9 mouse cellular contexts compared by ENCODE assay signal in genomic region chr12:102733381-102733780, GRCm38 (mm10). TPM values are rescaled to one million over a fixed set of nuclear protein-coding genes. Genes with fewer than 3 reads are reported as not detected.
DNase-seq lines count a peak whose midpoint lies in the region; ATAC-seq and TF ChIP-seq lines count a peak whose summit lies in the region.
"Had no signal": no experiment of that assay in that cellular context is flagged by ENCODE, and none has a peak within 500 bp of the region (broad histone marks: within the 10 kb centered on the region; RNA-seq: fewer than 3 reads in every experiment).

No protein-coding gene starts in this region.

- no peak overlapping the region for H3K9ac ChIP-seq in midbrain, embryonic 11.5 days (ENCODE audit: low read length)
- no peak overlapping the region for H3K9ac ChIP-seq in midbrain, embryonic 15.5 days
- no peak overlapping the region for H3K9ac ChIP-seq in stomach, postnatal 0 days (ENCODE audit: low read length)
- H3K9ac ChIP-seq: midbrain, embryonic 12.5 days had no signal

- WGBS in midbrain, embryonic 11.5 days = 18% methylated on average over 4 of the region's 5 CpGs
- 12% methylated on average over 5 of the region's 5 CpGs for WGBS in midbrain, embryonic 15.5 days
- 6% methylated on average over 4 of the region's 5 CpGs for WGBS in stomach, postnatal 0 days

- TF ChIP-seq CTCF in stomach, postnatal 0 days (IDR thresholded peaks at IDR 0.05; ENCODE audit: low read depth) = peak; percentile 80

- no peaks in the 10 kb centered on the region for H3K36me3 ChIP-seq in midbrain, embryonic 11.5 days (ENCODE audit: control insufficient read depth, insufficient read depth, low read length)
- no peaks in the 10 kb centered on the region for H3K36me3 ChIP-seq in midbrain, embryonic 15.5 days (replicated peaks)
- H3K36me3 ChIP-seq in stomach, postnatal 0 days (ENCODE audit: control insufficient read depth, insufficient read depth, low read length) = no peaks in the 10 kb centered on the region
- H3K36me3 ChIP-seq: midbrain, embryonic 12.5 days had no signal

- no peak overlapping the region for H3K4me3 ChIP-seq in midbrain, embryonic 11.5 days (ENCODE audit: low read depth, low read length)
- no peak overlapping the region for H3K4me3 ChIP-seq in midbrain, embryonic 15.5 days
- no peak overlapping the region for H3K4me3 ChIP-seq in stomach, postnatal 0 days (ENCODE audit: low read depth, low read length)
- H3K4me3 ChIP-seq: midbrain, embryonic 12.5 days had no signal

- no peak overlapping the region for H3K27ac ChIP-seq in midbrain, embryonic 11.5 days (ENCODE audit: low read depth, low read length)
- no peak overlapping the region for H3K27ac ChIP-seq in midbrain, embryonic 15.5 days
- H3K27ac ChIP-seq in stomach, postnatal 0 days (replicated peaks) = no peak overlapping the region
- H3K27ac ChIP-seq: midbrain, embryonic 12.5 days had no signal

- H3K4me2 ChIP-seq in midbrain, embryonic 11.5 days = no peak overlapping the region
- H3K4me2 ChIP-seq in midbrain, embryonic 15.5 days = no peak overlapping the region
- H3K4me2 ChIP-seq in stomach, postnatal 0 days (replicated peaks; ENCODE audit: low read depth) = no peak overlapping the region
- H3K4me2 ChIP-seq: midbrain, embryonic 12.5 days had no signal

- peak; percentile 73 to 81 for DNase-seq in adrenal gland, adult (ENCODE audit: inconsistent age in 2 of 2, low spot score in 1 of 2)
- no peak for DNase-seq in adrenal gland, adult 8-10 months
- DNase-seq in midbrain, embryonic 11.5 days (ENCODE audit: low spot score, missing footprints) = peak; percentile 97
- peak; percentile 66 to 77 for DNase-seq in lung, postnatal 4 days
- peak; percentile 79 for DNase-seq in stomach, postnatal 0 days (ENCODE audit: low spot score)

- H3K27me3 ChIP-seq in midbrain, embryonic 11.5 days (ENCODE audit: control insufficient read depth, insufficient read depth, low read length) = no peaks in the 10 kb centered on the region
- no peaks in the 10 kb centered on the region for H3K27me3 ChIP-seq in midbrain, embryonic 15.5 days (replicated peaks)
- no peaks in the 10 kb centered on the region for H3K27me3 ChIP-seq in stomach, postnatal 0 days (ENCODE audit: control insufficient read depth, insufficient read depth, low read length)
- H3K27me3 ChIP-seq: midbrain, embryonic 12.5 days had no signal

- no peak for ATAC-seq in midbrain, embryonic 11.5 days (ENCODE audit: low FRiP score)
- no peak for ATAC-seq in midbrain, embryonic 15.5 days (replicated peaks)
- ATAC-seq in common myeloid progenitor, adult 5-6 weeks (replicated peaks; ENCODE audit: low read depth, poor library complexity, severe bottlenecking) = peak; percentile 66
- ATAC-seq in hematopoietic stem cell, adult 5-6 weeks (replicated peaks in 1 of 2; ENCODE audit: insufficient read depth in 1 of 2, low FRiP score in 2 of 2, low TSS enrichment in 1 of 2, low read depth in 1 of 2, poor library complexity in 2 of 2, severe bottlenecking in 2 of 2) = peak; percentile 69 to 81
- no peak for ATAC-seq in stomach, postnatal 0 days (ENCODE audit: low FRiP score, low TSS enrichment)

- TF ChIP-seq EP300 in stomach, postnatal 0 days (optimal IDR thresholded peaks at IDR 0.05) = no peak

- no peaks in the 10 kb centered on the region for H3K9me3 ChIP-seq in midbrain, embryonic 11.5 days (ENCODE audit: control insufficient read depth, low read length)
- H3K9me3 ChIP-seq in midbrain, embryonic 15.5 days = no peaks in the 10 kb centered on the region
- no peaks in the 10 kb centered on the region for H3K9me3 ChIP-seq in stomach, postnatal 0 days (ENCODE audit: control insufficient read depth, low read length)
- H3K9me3 ChIP-seq: midbrain, embryonic 12.5 days had no signal

- H3K4me1 ChIP-seq in midbrain, embryonic 11.5 days (ENCODE audit: control insufficient read depth, insufficient read depth, low read length) = peaks cover 15% of the 10 kb centered on the region; the same call in 1 of the 2 replicates
- H3K4me1 ChIP-seq in midbrain, embryonic 15.5 days = peaks cover 20% of the 10 kb centered on the region
- peaks cover 2% of the 10 kb centered on the region; the same call in 1 of the 2 replicates for H3K4me1 ChIP-seq in stomach, postnatal 0 days (replicated peaks; ENCODE audit: control insufficient read depth, insufficient read depth)

RNA-seq across cellular contexts. Expression of gene Moap1, which starts 10.1 kb away (rescaled TPM):
- total RNA-seq in adrenal gland, adult 8-10 months (2022) = 10 to 100 TPM in 3 of 4 experiments, 1 to 10 TPM in 1; 8.2 to 13.6 (median 11.5) TPM
- polyA plus RNA-seq in midbrain, embryonic 11.5 days (2014; fragmentation: Nextera tagmentation; extraction: Ambion mirVana) = 40.8 and 41.4 TPM in 2 replicates
- polyA plus RNA-seq in midbrain, embryonic 15.5 days (2015; fragmentation: Nextera tagmentation; extraction: Ambion mirVana) = 73.2 and 73.3 TPM in 2 replicates
- 5.5 and 11.6 TPM in 2 replicates for total RNA-seq in common myeloid progenitor, adult 5-6 weeks (2017)
- 10.8 and 17.4 TPM in 2 replicates for total RNA-seq in hematopoietic stem cell, adult 5-6 weeks (2017)
- polyA plus RNA-seq in stomach, postnatal 0 days (2015; fragmentation: Nextera tagmentation; extraction: Ambion mirVana) = 8.1 and 9.5 TPM in 2 replicates

RNA-seq across cellular contexts. Expression of gene Tmem251, which starts 10.2 kb away (rescaled TPM):
- total RNA-seq in adrenal gland, adult 8-10 months (2022) = 1 to 10 TPM; 7.2 to 8.8 (median 7.7) TPM
- polyA plus RNA-seq in midbrain, embryonic 11.5 days (2014; fragmentation: Nextera tagmentation; extraction: Ambion mirVana) = 12.2 and 12.3 TPM in 2 replicates
- 11.9 and 13.2 TPM in 2 replicates for polyA plus RNA-seq in midbrain, embryonic 15.5 days (2015; fragmentation: Nextera tagmentation; extraction: Ambion mirVana)
- 11.3 and 11.9 TPM in 2 replicates for total RNA-seq in common myeloid progenitor, adult 5-6 weeks (2017)
- total RNA-seq in hematopoietic stem cell, adult 5-6 weeks (2017) = 8.4 and 10.9 TPM in 2 replicates
- polyA plus RNA-seq in stomach, postnatal 0 days (2015; fragmentation: Nextera tagmentation; extraction: Ambion mirVana) = 10.5 and 10.9 TPM in 2 replicates

RNA-seq across cellular contexts. Expression of gene Gm28051, which starts 24.2 kb away (rescaled TPM):
- not detected for total RNA-seq in adrenal gland, adult 8-10 months (2022)
- not detected in 2 replicates for polyA plus RNA-seq in midbrain, embryonic 11.5 days (2014; fragmentation: Nextera tagmentation; extraction: Ambion mirVana)
- not detected in 2 replicates for polyA plus RNA-seq in midbrain, embryonic 15.5 days (2015; fragmentation: Nextera tagmentation; extraction: Ambion mirVana)
- total RNA-seq in common myeloid progenitor, adult 5-6 weeks (2017) = not detected in 2 replicates
- total RNA-seq in hematopoietic stem cell, adult 5-6 weeks (2017) = not detected in 2 replicates
- not detected in 2 replicates for polyA plus RNA-seq in stomach, postnatal 0 days (2015; fragmentation: Nextera tagmentation; extraction: Ambion mirVana)
- polyA plus RNA-seq: midbrain, embryonic 12.5 days had no signal

RNA-seq across cellular contexts. Expression of gene Gon7, which starts 24.2 kb away (rescaled TPM):
- 10 to 100 TPM; 12.1 to 16.5 (median 14.6) TPM for total RNA-seq in adrenal gland, adult 8-10 months (2022)
- polyA plus RNA-seq in midbrain, embryonic 11.5 days (2014; fragmentation: Nextera tagmentation; extraction: Ambion mirVana) = 47.7 and 52.6 TPM in 2 replicates
- 46.7 and 51.0 TPM in 2 replicates for polyA plus RNA-seq in midbrain, embryonic 15.5 days (2015; fragmentation: Nextera tagmentation; extraction: Ambion mirVana)
- total RNA-seq in common myeloid progenitor, adult 5-6 weeks (2017) = 16.2 and 26.6 TPM in 2 replicates
- 16.5 and 26.2 TPM in 2 replicates for total RNA-seq in hematopoietic stem cell, adult 5-6 weeks (2017)
- polyA plus RNA-seq in stomach, postnatal 0 days (2015; fragmentation: Nextera tagmentation; extraction: Ambion mirVana) = 13.6 and 14.7 TPM in 2 replicates

RNA-seq across cellular contexts. Expression of gene Ubr7, which starts 24.4 kb away (rescaled TPM):
- total RNA-seq in adrenal gland, adult 8-10 months (2022) = 10 to 100 TPM; 30.2 to 41.2 (median 36.3) TPM
- 70.8 and 75.0 TPM in 2 replicates for polyA plus RNA-seq in midbrain, embryonic 11.5 days (2014; fragmentation: Nextera tagmentation; extraction: Ambion mirVana)
- polyA plus RNA-seq in midbrain, embryonic 15.5 days (2015; fragmentation: Nextera tagmentation; extraction: Ambion mirVana) = 35.1 and 35.9 TPM in 2 replicates
- 49.6 and 57.7 TPM in 2 replicates for total RNA-seq in common myeloid progenitor, adult 5-6 weeks (2017)
- 56.6 and 63.3 TPM in 2 replicates for total RNA-seq in hematopoietic stem cell, adult 5-6 weeks (2017)
- 16.1 and 16.3 TPM in 2 replicates for polyA plus RNA-seq in stomach, postnatal 0 days (2015; fragmentation: Nextera tagmentation; extraction: Ambion mirVana)

Comparison
In these comparisons a context has a peak if more than half of its experiments do, and no peak if none do; other contexts are left out.
1. ATAC-seq: peak in common myeloid progenitor, adult 5-6 weeks (single experiment) and hematopoietic stem cell, adult 5-6 weeks (2 of 2); none in midbrain, embryonic 11.5 days (single experiment), midbrain, embryonic 15.5 days (single experiment) and stomach, postnatal 0 days (single experiment).